Mouse (Mus musculus) G1E (cell line): Measurements from ENCODE around the gene Adgrl3. TPM values are rescaled to one million over a fixed set of nuclear protein-coding genes. Genes with fewer than 3 reads are reported as not detected.

Source experiments
- ATAC-seq: 2 replicates; pipeline ENCODE4 v1.8.0; 2016; ENCODE audit warnings: mild to moderate bottlenecking; ENCODE audit not compliant: insufficient number of reproducible peaks, poor library complexity, low FRiP score, severe bottlenecking; ENCODE audit errors: extremely low read depth
- DNase-seq: peaks from one replicate; pipeline ENCODE4 v3.0.0; 2012; ENCODE audit warnings: low spot score
- H3K27me3 ChIP-seq: 2 replicates; pipeline ENCODE4 v1.6.1; 2012; ENCODE audit warnings: mild to moderate bottlenecking, low read length, inconsistent platforms; ENCODE audit not compliant: insufficient read depth
- H3K36me3 ChIP-seq: replicated peaks from 2 replicates; pipeline ENCODE3; 2012; ENCODE audit warnings: mild to moderate bottlenecking, inconsistent platforms
- H3K4me1 ChIP-seq: 2 replicates; pipeline ENCODE4 v1.6.1; 2012; ENCODE audit warnings: low read depth, low read length, inconsistent platforms, mixed read lengths; ENCODE audit not compliant: insufficient read depth
- H3K4me3 ChIP-seq: 2 replicates; pipeline ENCODE4 v1.5.1; 2012; ENCODE audit warnings: low read depth, mild to moderate bottlenecking, inconsistent platforms, low read length, moderate library complexity, mixed read lengths
- H3K9me3 ChIP-seq: replicated peaks from 2 replicates; pipeline ENCODE4 v1.6.1; 2012; ENCODE audit warnings: inconsistent platforms
- CTCF ChIP-seq: IDR thresholded peaks from 2 replicates; pipeline ENCODE4 v1.5.1; 2012; ENCODE audit warnings: low read depth, low read length, inconsistent platforms, mixed read lengths
- GATA1 ChIP-seq: IDR thresholded peaks from 2 replicates; pipeline ENCODE4 v1.6.1; 2012; ENCODE audit warnings: borderline replicate concordance, low read length, inconsistent platforms, mixed read lengths
- GATA2 ChIP-seq: IDR thresholded peaks from 2 replicates; pipeline ENCODE4 v1.6.1; 2012; ENCODE audit warnings: low read depth, low read length, inconsistent platforms, borderline replicate concordance
- POLR2AphosphoS5 ChIP-seq: IDR thresholded peaks from 2 replicates; pipeline ENCODE4 v1.6.1; 2012; ENCODE audit warnings: low read depth, low read length, inconsistent platforms; ENCODE audit not compliant: insufficient replicate concordance
- TAL1 ChIP-seq: conservative IDR thresholded peaks from 2 replicates; pipeline ENCODE4 v1.6.1; 2012; ENCODE audit warnings: low read depth, low read length, inconsistent platforms, mixed read lengths
- polyA plus RNA-seq: library from polyadenylated mRNA; stranded (reverse); fragments of >175 nt; gene quantifications from 2 replicates; pipeline ENCODE4 v1.2.3, GENCODE M21; 2012
- total RNA-seq, 2 experiments: library from RNA; stranded (forward) in 1 of 2; stranded (reverse) in 1 of 2; fragments of 200-1000 nt in 1 of 2; fragments of >200 nt in 1 of 2; fragmentation: Nextera tagmentation in 1 of 2; gene quantifications; 2 replicates each; pipeline ENCODE4 v1.2.3; 2014 to 2017

The Adgrl3 gene
- total and polyA plus RNA-seq, 3 experiments, result 0.98 TPM; not detected in 2

DNA sequence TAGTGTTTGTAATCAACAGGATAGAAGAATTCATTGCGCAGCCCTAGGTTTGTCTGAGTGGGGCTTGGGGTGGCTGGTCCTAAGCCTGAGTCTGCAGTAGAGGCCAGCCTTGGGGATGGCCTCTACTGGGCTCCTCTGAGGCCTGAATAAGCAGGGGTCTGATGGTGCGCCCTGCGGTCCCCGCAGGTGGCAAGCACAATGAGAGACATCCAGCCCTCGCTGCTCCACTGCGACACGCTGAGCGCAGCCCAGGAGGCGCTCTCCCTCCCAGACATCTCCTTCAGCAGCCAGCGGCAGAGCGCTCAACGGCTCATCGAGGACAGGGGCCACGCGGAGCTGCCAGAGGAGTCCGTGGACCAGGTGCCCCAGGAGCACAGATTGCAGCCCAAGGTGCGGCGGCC lies 309.6 kb downstream of the Adgrl3 start:
- no peak for TF ChIP-seq TAL1
- no peak for ATAC-seq

GRCm38 (mm10) chr5:81344330-81344729 lies 324.4 kb downstream of the Adgrl3 start:
- H3K27me3 ChIP-seq, result no peaks in the 10 kb centered on the region
- ATAC-seq (no peak), DNase-seq (no peak)

More for the DNA sequence above, 309.6 kb downstream of the Adgrl3 start:
- DNase-seq, result no peak
- no peak overlapping the region for H3K4me3 ChIP-seq
- no peaks in the 10 kb centered on the region for H3K27me3 ChIP-seq
- no peaks in the 10 kb centered on the region for H3K4me1 ChIP-seq
- H3K36me3 ChIP-seq, result no peaks in the 10 kb centered on the region
- H3K9me3 ChIP-seq, result peaks cover 5% of the 10 kb centered on the region

DNA sequence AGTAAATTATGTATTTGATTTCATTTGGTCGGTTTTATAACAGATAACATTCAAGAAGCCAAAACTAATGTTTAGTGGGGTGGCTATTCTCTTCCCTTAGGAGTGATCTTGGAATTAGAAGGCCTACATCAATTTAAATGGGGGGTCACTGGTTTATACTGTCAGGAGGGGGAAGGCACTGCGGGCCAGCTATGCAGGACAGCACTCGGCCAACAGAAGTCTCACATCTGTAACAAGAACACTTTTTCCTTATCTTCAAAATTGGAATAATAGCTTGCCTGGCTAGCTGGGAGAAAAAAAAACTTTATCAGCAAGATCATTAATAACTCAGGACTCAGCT lies 325.1 kb downstream of the Adgrl3 start:
- ATAC-seq (no peak), DNase-seq (no peak)
- Histone ChIP-seq H3K36me3 (no peaks in the 10 kb centered on the region), H3K9me3 (peaks cover 7% of the 10 kb centered on the region), H3K4me3 (no peak overlapping the region), H3K27me3 (no peaks in the 10 kb centered on the region), H3K4me1 (no peaks in the 10 kb centered on the region)
- TF ChIP-seq CTCF (no peak), GATA1 (no peak), POLR2AphosphoS5 (no peak), TAL1 (no peak), GATA2 (no peak)

More at GRCm38 (mm10) chr5:81344330-81344729, 324.4 kb downstream of the Adgrl3 start:
- no peaks in the 10 kb centered on the region for H3K36me3 ChIP-seq
- no peaks in the 10 kb centered on the region for H3K4me1 ChIP-seq
- peaks cover 8% of the 10 kb centered on the region for H3K9me3 ChIP-seq
- no peak for TF ChIP-seq POLR2AphosphoS5
- no peak for TF ChIP-seq CTCF
- TF ChIP-seq GATA2, result no peak
- TF ChIP-seq TAL1, result no peak
- TF ChIP-seq GATA1, result no peak
- H3K4me3 ChIP-seq, result no peak overlapping the region

DNA sequence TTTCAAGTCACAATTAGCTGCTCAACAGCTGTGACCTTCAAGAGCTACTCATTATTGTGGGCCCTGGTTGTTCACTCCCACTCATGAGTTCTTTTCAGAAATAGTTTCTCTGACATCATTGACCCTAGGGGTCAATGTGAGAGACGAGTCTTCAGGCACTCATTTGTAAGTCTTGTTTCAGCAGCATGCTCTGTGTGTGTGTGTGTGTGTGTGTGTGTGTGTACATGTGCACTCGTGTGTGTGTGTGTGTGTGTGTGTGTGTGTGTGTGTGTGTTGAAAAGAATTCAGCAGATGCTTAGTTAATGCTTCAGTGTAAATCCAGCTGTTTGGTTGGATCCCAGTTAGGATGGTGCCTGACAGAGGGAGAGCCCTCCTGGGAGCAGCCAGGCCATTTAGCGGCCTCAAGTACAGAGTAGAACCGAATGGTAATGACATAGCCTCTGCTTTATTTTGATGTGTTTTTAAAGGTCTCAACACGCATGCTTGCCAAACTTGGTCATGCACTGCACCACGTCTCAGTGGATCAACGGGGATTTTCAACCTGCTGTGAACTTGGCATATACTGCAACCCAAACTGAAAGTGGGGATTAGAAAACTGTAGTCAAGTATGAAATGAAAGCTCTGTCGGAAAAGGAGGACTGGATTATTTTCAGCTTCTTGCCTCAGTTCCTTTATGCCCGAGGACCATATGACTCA lies 325.6 kb downstream of the Adgrl3 start:
- DNase-seq, result no peak
- no peak for ATAC-seq
- H3K4me1 ChIP-seq, result no peaks in the 10 kb centered on the region
- peaks cover 7% of the 10 kb centered on the region for H3K9me3 ChIP-seq
- no peaks in the 10 kb centered on the region for H3K27me3 ChIP-seq
- no peaks in the 10 kb centered on the region for H3K36me3 ChIP-seq
- H3K4me3 ChIP-seq, result no peak overlapping the region
- TF ChIP-seq GATA1, result no peak
- no peak for TF ChIP-seq POLR2AphosphoS5
- no peak for TF ChIP-seq GATA2
- no peak for TF ChIP-seq TAL1
- TF ChIP-seq CTCF, result no peak

DNA sequence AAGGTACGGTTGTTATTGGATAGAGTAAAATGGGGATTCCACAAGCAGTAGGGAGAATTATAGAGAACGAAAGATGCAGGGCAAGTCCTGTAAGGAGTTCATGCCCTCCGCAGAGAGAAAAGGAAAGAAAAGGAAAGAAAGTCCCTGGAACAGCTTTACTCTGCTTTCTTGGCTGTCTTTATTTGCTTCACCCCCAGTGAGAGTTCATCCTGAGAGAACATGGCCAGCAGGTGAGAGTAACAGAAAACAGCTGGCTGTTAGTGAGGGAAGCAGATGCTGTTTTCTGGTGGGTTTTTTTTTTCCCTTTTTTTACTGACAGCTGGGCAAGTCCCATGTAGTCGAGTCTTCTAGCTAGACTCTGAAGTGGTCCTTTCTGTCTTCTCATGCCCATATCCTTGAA lies 327.6 kb downstream of the Adgrl3 start:
- Histone ChIP-seq H3K27me3 (no peaks in the 10 kb centered on the region), H3K36me3 (no peaks in the 10 kb centered on the region), H3K4me3 (no peak overlapping the region), H3K4me1 (no peaks in the 10 kb centered on the region), H3K9me3 (peaks cover 7% of the 10 kb centered on the region)
- DNase-seq (no peak), ATAC-seq (no peak)
- no peak for TF ChIP-seq POLR2AphosphoS5
- TF ChIP-seq CTCF, result no peak
- TF ChIP-seq TAL1, result no peak
- no peak for TF ChIP-seq GATA2
- TF ChIP-seq GATA1, result no peak

- TF ChIP-seq CTCF (no peak), POLR2AphosphoS5 (no peak), GATA2 (no peak), TAL1 (no peak), GATA1 (no peak)
- no peaks in the 10 kb centered on the region for H3K36me3 ChIP-seq
- H3K4me1 ChIP-seq, result no peaks in the 10 kb centered on the region
- DNase-seq, result no peak
- no peak overlapping the region for H3K4me3 ChIP-seq
- H3K27me3 ChIP-seq, result no peaks in the 10 kb centered on the region
- H3K9me3 ChIP-seq, result peaks cover 4% of the 10 kb centered on the region; the same call in 1 of the 2 replicates
- ATAC-seq, result no peak
Measured at GRCm38 (mm10) chr5:81359560-81359959, 339.6 kb downstream of the Adgrl3 start.

DNA sequence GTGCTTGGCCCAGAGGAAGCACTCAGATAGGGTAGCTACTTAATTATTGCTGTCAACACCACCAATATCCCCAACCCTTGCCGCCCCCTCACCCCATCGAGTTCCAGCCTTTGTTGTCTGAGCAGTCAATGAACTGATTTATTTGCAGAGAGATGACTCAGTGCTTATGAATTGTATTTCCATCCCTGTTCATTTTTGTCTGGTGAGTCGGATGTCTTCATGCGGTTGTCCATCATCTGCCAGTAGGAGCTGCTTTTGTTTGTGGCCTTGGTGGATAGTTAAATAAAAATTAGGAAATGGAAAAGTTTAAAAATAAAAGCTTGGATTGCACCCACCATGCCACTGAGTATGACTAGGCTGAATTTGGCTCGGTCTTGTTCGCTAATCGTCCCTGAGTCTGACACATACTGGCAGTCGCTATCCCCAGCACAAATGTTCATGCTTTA lies 344.3 kb downstream of the Adgrl3 start:
- Histone ChIP-seq H3K4me3 (no peak overlapping the region), H3K36me3 (no peaks in the 10 kb centered on the region), H3K27me3 (no peaks in the 10 kb centered on the region), H3K9me3 (peaks cover 6% of the 10 kb centered on the region), H3K4me1 (no peaks in the 10 kb centered on the region)
- ATAC-seq (no peak), DNase-seq (no peak)
- TF ChIP-seq GATA1 (no peak), POLR2AphosphoS5 (no peak), CTCF (no peak), GATA2 (no peak), TAL1 (no peak)
